Mouse (Mus musculus) kidney, postnatal 25 days (tissue): ENCODE results near the gene Fam193a.

ENCODE experiments used
- DNase-seq, 2 experiments: peaks; one replicate each; pipeline ENCODE4 v3.0.0; 2021; ENCODE audit warnings: mixed read lengths in 2 of 2

The Fam193a gene

DNA sequence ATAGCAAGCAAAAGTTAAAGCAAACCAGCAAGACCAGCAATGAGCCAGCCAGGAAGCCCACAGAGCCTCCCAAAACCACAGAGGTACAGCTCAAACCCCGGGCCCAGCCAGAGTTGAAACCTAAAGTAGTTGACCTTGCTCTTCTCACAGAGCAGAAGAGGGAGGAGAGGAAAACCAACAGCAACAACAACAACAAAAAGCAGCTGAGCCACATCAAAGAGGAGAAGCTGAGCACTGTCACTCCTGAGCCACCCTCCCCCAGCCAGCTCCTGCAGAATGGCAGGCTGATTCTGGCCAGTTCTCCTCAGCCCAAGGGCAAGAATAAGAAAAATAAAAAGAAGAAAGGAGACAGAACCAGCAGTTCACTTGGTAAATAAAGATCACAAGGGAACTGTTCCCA lies 96.3 kb downstream of the Fam193a start:
- no peak for DNase-seq

DNA sequence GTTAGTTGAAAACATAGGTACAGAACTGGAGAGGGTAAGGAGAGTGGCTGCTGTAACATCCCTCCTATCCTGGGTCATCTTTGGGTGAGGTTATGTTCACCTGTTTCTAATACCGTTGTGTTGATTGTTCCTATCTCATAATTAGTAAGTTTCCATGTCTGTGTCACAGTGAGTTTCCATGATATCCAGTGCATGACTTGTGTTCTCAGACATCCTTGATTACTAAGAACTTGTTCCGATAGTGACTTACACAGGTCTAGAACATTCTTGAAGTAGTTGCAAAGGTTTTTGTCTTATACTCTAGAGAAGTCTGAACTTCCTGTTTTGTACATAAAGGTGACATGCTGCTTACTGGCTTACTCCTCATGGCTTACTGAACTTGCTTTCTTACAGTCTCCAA lies 96.9 kb downstream of the Fam193a start:
- no peak for DNase-seq

DNA sequence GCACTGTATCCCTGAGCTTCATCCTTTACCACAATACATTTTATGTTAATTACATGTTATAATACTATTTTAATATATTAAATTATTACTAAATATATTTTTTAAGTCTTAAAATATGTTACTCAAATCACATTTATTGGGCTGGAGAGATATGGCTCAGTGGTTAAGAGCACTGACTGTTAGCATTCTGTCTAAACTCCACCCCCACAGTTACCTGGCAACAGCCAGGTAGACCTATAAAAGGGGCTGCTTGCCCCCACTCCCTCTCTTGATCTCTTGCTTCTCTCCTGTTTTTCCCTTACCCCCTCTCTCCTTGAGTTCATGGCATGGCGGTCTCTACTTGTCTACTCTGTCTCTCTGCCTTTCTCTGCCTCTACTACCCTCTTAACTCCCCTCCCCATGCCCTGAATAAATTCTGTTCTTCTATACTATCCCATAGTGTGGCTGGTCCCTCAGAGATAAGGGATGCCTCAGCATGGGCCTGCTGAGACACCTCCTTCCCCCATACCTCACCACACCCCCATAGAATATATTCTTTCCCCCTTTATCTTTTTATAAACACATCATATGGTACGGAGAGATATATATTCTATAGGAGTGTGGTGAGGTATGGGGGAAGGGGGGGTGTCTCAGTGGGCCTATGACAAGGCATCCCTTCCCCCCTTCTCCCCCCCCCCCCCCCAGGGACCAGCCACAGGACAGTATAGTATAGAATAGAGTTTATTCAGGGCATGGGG lies 98.5 kb downstream of the Fam193a start:
- no peak for DNase-seq

DNA sequence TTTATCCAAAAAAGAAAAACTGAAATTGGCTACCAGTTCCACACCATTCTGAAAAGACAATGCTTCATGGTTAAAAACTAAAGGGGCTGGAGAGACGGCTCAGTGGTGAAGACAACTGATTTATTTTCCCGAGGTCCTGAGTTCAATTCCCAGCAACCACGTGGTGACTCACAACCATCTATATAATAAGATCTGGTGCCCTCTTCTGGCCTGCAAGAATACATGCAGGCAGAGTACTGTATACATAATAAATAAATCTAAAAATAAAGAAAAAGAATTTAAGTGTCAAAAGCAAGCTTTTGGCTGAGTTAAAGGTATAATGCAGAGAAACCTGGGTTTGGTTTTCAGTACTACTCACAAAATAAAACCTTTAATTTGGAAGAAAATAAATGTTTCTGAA lies 111.2 kb downstream of the Fam193a start:
- DNase-seq, result no peak

DNA sequence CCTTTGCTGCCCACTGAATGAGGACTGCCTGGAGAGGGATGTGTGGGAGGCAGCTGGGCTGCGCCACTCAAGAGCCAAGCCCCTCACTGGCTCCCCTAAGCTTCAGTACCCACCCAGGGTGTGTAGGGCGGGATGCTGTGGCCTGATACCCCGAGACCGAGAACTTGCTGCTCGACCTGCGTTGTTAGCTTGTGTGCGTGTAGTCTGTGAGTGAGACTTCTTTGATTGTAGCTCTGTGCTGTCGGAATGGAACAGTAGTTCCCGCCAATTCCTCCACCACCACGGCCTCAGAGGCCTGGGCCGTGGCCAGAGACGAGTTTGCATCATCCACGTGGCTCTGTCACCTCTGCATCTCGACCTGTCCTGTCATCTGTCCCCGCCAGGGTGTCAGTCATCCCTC lies 116.0 kb downstream of the Fam193a start:
- DNase-seq, result no peak

DNA sequence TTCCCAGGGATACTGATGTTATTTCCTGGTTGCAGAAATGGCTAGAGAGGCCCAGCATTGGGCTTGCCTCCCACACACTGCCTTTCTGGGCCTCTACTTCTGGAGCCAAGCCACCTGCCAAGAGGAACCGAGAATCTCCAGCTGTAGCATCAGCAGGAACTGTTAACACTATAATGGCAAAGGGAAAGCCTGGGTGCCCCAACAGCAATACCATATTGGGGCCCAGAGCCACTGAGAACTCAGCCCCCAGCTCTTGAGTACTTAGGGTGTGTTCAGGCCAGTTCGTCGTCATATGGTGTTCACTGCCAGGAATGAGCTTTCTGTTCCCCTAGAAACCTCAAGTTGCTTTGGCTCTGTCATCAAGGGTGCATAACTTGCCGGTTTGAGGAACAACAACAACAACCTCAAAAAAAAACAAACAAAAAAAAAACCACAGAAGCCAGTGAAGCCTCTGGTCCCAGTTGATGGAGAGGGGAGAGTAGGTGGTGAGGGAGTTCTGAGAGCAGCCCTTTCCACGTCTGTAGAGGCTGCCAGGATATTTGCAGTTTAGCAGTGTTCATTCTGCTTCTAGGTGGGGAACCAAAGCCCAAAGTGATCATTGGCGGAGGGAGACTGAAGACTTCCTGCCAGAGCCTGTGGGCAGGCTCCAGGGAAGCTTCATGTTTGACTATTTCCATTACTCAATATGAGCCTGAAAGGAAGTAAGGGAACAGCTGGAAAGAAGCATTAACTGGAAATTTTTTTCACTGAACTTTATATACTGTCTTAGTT lies 117.8 kb downstream of the Fam193a start:
- no peak for DNase-seq

DNA sequence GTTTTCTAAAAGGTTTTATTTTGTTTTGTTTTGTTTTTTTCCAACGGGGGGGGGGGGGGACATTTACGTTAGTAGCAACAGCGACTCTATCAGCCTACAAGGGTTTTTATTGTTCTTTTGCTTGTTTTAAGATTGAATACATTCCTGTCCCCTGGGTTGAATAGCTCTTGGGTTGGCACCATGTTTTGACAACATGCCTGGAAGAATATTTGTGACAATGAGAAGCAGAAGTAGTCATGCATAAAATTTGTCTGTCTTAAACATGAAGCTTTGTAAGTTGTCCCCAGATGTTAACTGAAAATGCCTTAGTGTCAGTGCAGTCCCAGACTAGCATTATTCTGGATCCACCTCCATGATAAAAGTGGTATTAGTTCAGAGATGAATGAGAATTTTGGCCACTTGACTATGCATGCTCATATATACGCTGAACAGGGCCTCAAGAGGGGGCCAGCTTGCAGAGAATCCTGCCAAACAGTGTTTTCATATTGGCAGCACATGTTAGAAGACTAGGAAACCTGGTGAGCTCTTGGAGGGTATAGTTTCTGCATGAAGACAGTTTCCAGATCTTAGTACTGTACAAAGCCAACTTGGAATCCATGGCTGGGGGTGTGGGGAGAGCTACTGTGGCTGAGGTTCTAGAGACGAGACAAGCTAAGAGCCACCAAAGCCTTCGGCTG lies 119.1 kb downstream of the Fam193a start:
- DNase-seq, result no peak

DNA sequence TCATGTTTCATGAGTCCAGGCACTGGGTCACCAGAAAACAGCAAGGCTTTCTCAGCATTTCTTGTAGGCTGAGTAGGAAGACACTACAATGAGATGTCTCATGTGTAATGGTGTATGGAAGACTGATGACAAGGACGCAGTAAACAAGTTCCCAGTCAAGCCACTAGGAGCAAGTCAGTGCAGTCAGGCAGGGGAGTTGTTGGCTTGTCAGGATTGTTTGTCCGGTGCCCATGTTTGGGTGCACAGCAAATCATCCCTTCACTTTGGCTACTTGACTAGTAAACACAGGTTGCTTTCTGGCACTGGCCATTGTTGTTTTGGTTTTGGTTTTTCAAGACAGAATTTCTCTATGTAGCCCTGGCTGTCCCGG lies 119.7 kb downstream of the Fam193a start:
- DNase-seq, result no peak

DNA sequence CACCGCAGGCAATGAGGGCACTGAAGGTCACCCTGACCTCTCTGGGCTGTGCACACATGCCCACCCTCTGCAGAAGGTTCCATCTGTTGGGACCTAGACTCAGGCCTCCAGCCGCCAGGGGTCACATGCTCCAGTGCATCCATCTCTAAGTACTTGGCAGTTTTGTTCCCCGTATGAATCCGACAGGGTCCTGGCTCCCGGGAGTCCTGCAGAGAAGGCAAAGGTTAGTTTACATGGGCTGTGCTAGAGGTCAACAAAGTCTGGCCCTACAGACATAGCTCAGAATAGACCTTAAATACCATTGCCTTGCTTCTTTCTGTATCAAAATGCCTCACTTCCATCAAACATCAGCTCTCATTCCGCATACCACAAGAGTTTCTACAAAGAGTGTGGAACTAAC lies 127.0 kb downstream of the Fam193a start:
- no peak for DNase-seq

DNA sequence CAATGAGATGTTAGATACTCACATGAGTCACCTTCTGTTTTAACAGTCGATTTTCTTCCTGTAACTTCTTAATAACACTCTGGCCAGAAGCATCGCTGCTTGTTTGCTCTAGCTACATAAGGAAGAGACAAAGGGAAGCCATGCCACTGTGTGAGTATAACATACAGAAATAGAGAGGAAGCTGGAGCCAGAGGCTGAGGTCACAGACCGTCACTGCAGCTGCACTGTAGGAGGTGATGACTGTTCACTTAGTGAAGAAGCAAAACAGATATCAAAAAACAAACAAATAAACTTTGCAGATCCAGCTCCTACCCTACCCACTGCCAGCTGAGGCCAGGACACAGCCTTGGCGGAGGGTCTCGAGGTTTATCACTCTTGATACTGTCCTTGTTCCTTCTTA lies 131.2 kb downstream of the Fam193a start:
- DNase-seq, result no peak

DNA sequence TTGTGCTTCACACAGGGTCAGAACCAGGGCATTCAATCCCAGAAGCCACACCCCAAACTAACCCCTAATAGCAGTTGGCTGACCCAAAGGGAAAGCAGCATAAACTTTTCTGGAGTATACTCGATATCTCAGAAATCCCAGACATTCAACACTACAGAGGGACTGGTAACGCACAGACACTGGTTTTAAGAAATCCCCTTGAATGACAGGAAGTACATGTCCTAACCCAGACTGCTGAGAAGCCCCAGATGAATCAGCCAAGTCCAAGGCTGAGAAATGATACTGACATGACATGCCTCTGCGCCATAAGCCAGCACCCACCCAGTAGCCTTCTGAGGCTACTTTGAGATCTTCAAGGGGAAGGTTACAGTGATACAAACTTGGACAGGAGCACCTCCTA lies 131.9 kb downstream of the Fam193a start:
- DNase-seq, result no peak

DNA sequence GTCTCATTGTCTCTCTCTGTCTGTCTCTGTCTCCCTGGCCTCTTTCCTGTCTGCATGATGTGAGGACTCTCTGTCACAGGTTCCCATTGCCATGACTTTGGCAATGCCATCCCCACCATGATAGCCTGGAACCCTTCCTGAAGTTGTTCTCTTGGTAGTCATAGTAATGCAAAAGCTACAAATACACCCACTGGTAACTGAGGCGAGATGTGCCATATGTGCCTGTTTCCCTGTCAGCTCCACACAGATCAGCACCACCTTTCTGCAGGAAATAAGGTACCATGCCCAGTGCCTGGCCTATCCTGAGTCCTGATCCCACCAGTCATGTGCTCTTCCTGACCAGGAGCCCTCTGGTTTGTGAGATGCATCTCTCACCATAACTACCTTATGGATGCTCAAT lies 132.7 kb downstream of the Fam193a start:
- DNase-seq, result no peak

DNA sequence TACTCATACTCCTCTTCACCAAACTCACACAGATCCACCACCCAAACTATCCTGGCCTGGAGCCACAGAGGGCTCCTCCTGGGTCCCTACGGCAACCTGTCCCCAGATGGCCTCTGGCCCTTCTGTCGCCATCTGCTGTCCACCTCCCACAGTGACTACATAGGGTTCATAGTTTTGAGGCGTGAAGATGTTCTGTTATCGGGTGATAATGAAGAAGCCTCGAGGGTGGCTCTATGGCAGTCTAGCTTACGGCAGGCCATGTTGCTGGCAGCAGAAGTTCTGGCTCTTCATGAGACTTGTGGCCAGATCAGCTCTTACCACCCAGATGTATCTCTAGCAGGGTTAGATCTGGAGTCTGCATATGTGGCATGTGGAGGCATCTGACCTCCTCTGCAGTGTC lies 133.1 kb downstream of the Fam193a start:
- DNase-seq, result no peak

DNA sequence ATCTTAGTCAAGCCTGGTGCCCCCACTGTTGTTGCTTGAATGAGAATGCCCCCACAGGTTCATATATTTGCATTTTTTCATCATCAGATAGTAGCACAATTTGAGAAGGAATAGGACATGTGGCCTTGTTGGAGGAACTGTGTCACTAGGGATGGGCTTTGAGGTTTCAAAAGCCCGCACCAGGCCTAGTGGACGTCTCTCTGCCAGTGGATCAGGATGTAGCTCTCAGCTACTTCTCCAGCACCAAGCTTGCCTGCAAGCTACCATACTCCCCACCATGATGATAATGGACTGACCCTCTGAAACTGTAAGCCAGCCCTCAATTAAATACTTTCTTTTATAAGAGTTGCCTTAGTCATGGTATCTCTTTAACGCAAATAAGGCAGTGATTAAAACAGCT lies 142.8 kb downstream of the Fam193a start:
- no peak for DNase-seq

DNA sequence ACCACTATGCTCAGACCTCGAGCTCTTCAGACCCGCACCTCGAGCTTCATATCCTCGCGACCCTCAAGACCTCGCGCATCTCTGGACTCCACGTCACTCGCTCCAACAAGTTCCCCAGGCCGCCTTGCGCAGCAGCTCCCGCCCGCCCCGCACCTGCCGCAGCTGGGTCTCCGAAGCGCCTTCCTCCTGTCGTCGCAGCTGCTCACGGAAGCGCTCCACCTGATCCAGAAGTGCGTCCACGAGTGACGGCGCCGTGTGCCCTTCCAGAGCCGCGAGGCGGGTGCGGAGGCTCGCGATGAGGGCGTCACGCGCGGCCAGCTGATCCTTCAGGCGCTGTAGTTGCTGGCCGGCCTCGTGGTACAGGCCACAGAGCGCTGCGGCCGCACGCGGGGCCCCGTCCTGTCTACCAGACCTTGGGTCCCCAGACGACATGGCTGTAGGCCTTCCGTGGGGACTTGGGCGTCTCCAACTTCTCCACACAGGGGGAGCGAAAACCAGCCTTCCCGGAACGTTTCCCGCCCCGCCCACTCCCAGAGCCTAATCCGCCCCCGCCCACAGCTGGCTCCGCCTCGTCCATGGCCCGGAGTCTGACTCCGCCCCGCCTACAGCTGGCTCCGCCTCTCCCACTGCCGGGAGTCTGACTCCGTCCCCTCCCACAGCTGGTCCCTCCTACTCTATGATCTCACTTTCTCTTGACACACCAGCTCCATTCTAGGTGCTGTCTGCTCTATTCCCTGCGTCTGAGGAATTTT lies 143.9 kb downstream of the Fam193a start, which contains the start of gene Tnip2:
TSS of gene Tnip2 (minus strand) at position 526 of the 752 bp plus-strand sequence.
- DNase-seq, result peak; percentile 98 to 99

DNA sequence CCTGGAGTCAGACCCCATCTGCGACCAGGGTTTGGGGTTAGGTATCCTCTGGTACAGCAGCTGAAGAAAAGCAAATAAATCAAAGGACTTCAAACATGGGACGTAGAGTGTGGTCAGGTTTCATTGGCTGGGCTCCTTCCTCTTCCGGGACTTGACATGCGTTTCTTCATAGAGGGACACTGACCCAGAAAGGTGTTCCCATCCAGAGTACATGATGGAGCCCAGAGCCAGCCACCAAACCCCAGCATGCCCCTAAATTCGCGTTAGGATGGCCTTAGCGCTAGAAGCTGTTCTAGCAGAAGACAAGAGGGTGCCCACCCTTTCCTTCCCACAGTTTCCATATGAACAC lies 144.5 kb downstream of the Fam193a start:
- no peak for DNase-seq

DNA sequence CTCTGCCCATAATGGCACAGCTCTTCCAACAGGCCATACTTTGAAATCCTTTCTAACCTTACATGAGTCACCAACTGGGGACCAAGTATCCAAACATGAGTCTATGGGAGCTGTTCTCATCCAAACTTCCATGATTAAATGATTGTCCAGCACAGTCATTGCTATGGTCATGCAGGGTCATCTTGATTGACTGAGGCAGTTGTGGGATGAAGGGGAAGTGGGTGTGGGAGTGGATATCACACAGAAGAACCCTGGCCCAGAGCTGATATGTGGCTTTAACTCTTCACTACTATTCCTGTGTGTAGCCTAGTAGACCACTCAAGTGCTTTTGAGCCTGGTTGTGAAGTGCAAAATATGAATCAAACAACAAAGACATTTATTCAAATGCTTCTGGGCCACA lies 145.4 kb downstream of the Fam193a start:
- no peak for DNase-seq

DNA sequence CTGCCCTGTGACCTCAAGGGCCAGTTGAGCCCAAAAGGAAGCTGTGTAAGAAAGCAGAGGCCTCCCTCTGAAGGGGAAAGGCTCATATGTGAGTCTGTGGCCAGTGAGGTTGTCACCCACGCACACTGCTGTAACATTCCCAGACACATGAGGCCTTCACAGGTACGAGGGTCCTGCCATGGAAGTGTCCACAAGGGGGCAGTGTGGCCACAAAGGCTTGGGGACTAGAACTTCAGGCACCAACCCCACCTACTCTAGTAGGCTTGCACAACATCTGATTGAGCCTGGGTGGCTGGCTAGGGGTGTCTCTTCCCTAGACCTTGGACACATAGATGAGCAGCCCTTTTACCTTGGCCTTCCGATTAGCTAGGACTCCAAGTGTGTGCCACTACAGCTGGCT lies 148.2 kb downstream of the Fam193a start:
- DNase-seq, result peak; percentile 85 to 92

DNA sequence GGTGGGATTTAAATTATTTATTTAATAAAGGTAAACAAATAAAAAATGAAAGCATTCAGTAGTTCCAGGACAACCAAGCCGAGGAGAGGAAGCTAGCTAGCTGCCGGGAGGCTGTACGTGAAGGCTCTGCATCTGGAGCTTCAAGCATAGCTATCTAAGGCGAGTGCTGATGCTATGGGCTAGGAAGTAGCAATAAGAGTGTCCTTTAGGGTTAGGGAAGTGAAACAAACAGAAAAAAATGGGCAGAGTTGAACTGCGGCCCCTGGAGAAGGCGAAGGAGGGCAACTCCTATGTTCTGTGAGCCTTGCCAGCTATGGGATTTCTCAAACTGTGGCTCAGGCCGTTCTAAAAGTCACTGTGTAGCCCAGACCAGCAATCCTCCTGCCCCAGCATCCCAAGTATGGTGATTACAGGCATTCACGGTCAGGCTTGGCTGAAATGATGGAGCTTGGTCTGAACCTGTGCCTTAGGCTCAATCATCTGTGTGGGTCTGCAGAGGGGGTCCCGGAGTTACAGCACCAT lies 149.7 kb downstream of the Fam193a start:
- no peak for DNase-seq

DNA sequence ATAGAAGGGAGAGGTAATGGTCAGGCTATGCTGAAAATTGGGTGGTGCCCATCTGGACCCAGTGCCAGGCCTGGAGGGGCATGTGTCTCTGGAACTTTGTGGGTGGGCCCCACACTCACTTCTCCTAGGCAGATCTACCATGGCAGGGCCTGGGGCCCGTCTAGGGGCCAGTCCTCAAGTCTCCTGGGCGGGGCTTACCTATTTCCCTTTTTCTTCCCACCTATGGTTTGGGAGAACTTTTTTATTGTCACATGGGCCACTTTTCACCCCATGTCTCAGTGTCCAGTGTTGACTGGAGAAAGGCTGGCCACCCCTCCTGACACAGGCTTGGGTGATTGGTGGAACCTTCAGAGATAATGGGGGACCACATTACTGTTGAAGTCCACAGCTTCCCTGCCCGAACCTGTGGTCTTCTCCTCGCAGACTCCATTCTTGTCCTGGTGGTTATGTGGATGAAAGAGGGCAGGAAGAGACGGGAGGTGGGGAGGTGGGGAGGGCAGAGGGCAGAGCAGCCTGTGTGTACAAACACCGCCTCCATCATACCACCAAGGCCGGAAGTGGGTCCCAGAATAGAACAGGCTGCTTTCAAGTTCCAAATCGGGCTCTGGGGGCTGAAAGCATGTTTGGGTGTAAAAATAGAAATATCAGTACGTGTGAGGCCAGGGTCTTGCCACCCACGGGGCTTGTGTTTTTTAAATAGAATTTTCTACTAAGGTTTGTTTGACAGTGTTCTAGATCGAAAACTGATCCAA lies 150.9 kb downstream of the Fam193a start:
- no peak for DNase-seq

DNA sequence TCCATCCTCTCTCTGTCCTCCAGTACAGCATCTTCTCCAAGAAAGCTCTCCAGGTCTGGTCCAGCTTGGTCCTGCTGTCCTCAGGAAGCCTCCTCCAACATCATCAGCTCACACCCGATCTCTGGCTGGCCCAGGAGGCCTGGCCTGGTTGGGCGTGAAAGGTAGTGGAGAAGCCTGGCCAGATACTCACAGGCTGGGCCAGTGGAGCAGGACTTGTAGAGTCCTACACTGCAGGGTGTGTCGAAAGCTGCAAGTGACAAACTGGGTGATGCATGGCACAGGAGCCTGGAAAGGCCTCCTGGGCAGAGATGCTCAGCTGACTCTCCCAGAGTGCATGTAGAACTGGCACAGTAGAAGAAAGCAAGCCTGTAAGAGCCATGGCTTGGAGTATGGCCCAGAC lies 151.6 kb downstream of the Fam193a start:
- DNase-seq, result no peak

DNA sequence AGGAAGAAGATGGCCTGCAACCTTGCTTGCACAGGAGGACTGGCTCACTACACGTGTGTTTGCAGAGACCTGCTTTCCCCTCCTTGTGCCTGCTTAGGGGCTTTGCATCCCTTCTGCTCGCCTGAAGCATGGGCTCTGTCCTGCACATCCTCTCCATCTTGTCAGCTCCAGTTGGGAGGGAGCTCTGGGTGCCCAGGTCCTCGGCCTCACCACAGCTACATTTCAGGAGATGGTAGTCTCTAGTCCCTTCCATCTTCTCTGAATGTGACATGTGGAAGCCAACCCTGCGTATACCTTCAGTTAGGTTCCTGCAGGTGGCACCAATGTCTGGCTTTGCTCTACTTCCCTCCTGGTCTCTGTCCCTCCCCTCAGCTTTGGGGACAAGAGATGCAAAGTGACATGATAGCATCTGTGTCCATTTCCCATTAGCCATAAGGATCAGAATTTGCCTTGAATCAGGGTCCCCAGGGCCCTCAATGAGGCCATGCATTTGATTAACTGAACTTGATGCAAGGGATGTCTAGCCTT lies 154.3 kb downstream of the Fam193a start:
- DNase-seq, result peak in 1 of 2 experiments; percentile 23
